Mouse (Mus musculus): Measurements from ENCODE around the gene Atp6v0e2.

GRCm38 (mm10) chr6:48504241-48504854 lies 33.1 kb upstream of the Atp6v0e2 start:
- TF ChIP-seq CTCF (IDR thresholded peaks at IDR 0.05; ENCODE audit: insufficient read depth, low read length), result peak; percentile 21; the same call in 1 of the 2 replicates
- TF ChIP-seq POLR2A (IDR thresholded peaks at IDR 0.05; ENCODE audit: borderline replicate concordance, extremely low read depth, low read depth, low read length), result peak; percentile 76; the same call in 1 of the 2 replicates
